Mouse (Mus musculus): Measurements from ENCODE around the gene Plekhg4. TPM values are rescaled to one million over a fixed set of nuclear protein-coding genes. Genes with fewer than 3 reads are reported as not detected.

Plekhg4 gene
- polyA plus RNA-seq, 1 experiment: 0.41 TPM

GRCm38 (mm10) chr8:105419800-105420199, 46.7 kb downstream of the Plekhg4 start:
- Histone ChIP-seq H3K4me1 (ENCODE audit: control insufficient read depth, insufficient read depth, insufficient read length, low read length) (no peaks in the 10 kb centered on the region), H3K27me3 (ENCODE audit: control insufficient read depth, insufficient read depth, low read length) (peaks cover under 1% of the 10 kb centered on the region; the same call in 1 of the 2 replicates), H3K27ac (ENCODE audit: insufficient read depth, low read depth, low read length) (no peak overlapping the region), H3K4me3 (ENCODE audit: low read depth, low read length) (no peak overlapping the region), H3K36me3 (ENCODE audit: control insufficient read depth, insufficient read depth, low read length) (no peaks in the 10 kb centered on the region)
- WGBS: 84% methylated on average over 4 of the region's 4 CpGs
- no peak for TF ChIP-seq CTCF (IDR thresholded peaks at IDR 0.05; ENCODE audit: extremely low read depth, insufficient read length, insufficient replicate concordance, low read depth, low read length)
- TF ChIP-seq POLR2A (IDR thresholded peaks at IDR 0.05; ENCODE audit: low read depth, low read length): no peak

- H3K36me3 ChIP-seq (ENCODE audit: control insufficient read depth, insufficient read depth, low read length): no peaks in the 10 kb centered on the region
- no peak overlapping the region for H3K27ac ChIP-seq (ENCODE audit: insufficient read depth, low read depth, low read length)
- WGBS: 62% methylated on average over 1 of the region's 1 CpGs
- no peak for TF ChIP-seq POLR2A (IDR thresholded peaks at IDR 0.05; ENCODE audit: low read depth, low read length)
- no peaks in the 10 kb centered on the region for H3K4me1 ChIP-seq (ENCODE audit: control insufficient read depth, insufficient read depth, insufficient read length, low read length)
- H3K4me3 ChIP-seq (ENCODE audit: low read depth, low read length): no peak overlapping the region
- H3K27me3 ChIP-seq (ENCODE audit: control insufficient read depth, insufficient read depth, low read length): no peaks in the 10 kb centered on the region
Observed at GRCm38 (mm10) chr8:105422006-105422405, 48.9 kb downstream of the Plekhg4 start.

GRCm38 (mm10) chr8:105426878-105427277, 53.8 kb downstream of the Plekhg4 start:
- Histone ChIP-seq H3K27me3 (ENCODE audit: control insufficient read depth, insufficient read depth, low read length) (no peaks in the 10 kb centered on the region), H3K4me1 (ENCODE audit: control insufficient read depth, insufficient read depth, insufficient read length, low read length) (no peaks in the 10 kb centered on the region), H3K4me3 (ENCODE audit: low read depth, low read length) (no peak overlapping the region), H3K27ac (ENCODE audit: insufficient read depth, low read depth, low read length) (no peak overlapping the region), H3K36me3 (ENCODE audit: control insufficient read depth, insufficient read depth, low read length) (no peaks in the 10 kb centered on the region)
- 23% methylated on average over 6 of the region's 6 CpGs for WGBS
- no peak for TF ChIP-seq CTCF (IDR thresholded peaks at IDR 0.05; ENCODE audit: extremely low read depth, insufficient read length, insufficient replicate concordance, low read depth, low read length)
- TF ChIP-seq POLR2A (IDR thresholded peaks at IDR 0.05; ENCODE audit: low read depth, low read length): no peak

GRCm38 (mm10) chr8:105431743-105432515, 58.9 kb downstream of the Plekhg4 start:
- Histone ChIP-seq H3K4me1 (ENCODE audit: control insufficient read depth, insufficient read depth, insufficient read length, low read length) (peaks cover 2% of the 10 kb centered on the region; the same call in 1 of the 2 replicates), H3K4me3 (ENCODE audit: low read depth, low read length) (no peak overlapping the region), H3K36me3 (ENCODE audit: control insufficient read depth, insufficient read depth, low read length) (no peaks in the 10 kb centered on the region), H3K27me3 (ENCODE audit: control insufficient read depth, insufficient read depth, low read length) (no peaks in the 10 kb centered on the region), H3K27ac (ENCODE audit: insufficient read depth, low read depth, low read length) (no peak overlapping the region)
- no peak for TF ChIP-seq POLR2A (IDR thresholded peaks at IDR 0.05; ENCODE audit: low read depth, low read length)
- TF ChIP-seq CTCF (IDR thresholded peaks at IDR 0.05; ENCODE audit: extremely low read depth, insufficient read length, insufficient replicate concordance, low read depth, low read length): no peak
- 60% methylated on average over 7 of the region's 7 CpGs for WGBS

Other genes with a start within 250 kb of the Plekhg4 start
- gene Ces4a, start 241.5 kb upstream of the Plekhg4 start, polyA plus RNA-seq (2012; rRNA removed): not detected in 2 replicates
- 2.3 and 2.9 TPM in 2 replicates for gene Cbfb, start 202.6 kb upstream of the Plekhg4 start, polyA plus RNA-seq (2012; rRNA removed)
- gene D230025D16Rik, start 148.1 kb upstream of the Plekhg4 start, polyA plus RNA-seq (2012; rRNA removed): 6.3 and 9.4 TPM in 2 replicates
- gene B3gnt9, start 118.1 kb upstream of the Plekhg4 start, polyA plus RNA-seq (2012; rRNA removed): 8.6 and 13.8 TPM in 2 replicates
- gene Tradd, start 108.7 kb upstream of the Plekhg4 start, polyA plus RNA-seq (2012; rRNA removed): 62.7 and 112 TPM in 2 replicates
- gene Fbxl8, start 108.6 kb upstream of the Plekhg4 start, polyA plus RNA-seq (2012; rRNA removed): 12.4 and 34.9 TPM in 2 replicates
- gene Hsf4, start 103.5 kb upstream of the Plekhg4 start, polyA plus RNA-seq (2012; rRNA removed): 1.2 and 1.3 TPM in 2 replicates
- 0.52 and 1.1 TPM in 2 replicates for gene Nol3, start 97.1 kb upstream of the Plekhg4 start, polyA plus RNA-seq (2012; rRNA removed)
- gene 4931428F04Rik, start 83.4 kb upstream of the Plekhg4 start, polyA plus RNA-seq (2012; rRNA removed): 1.6 and 2.6 TPM in 2 replicates
- 2.1 and 3.1 TPM in 2 replicates for gene Exoc3l, start 77.2 kb upstream of the Plekhg4 start, polyA plus RNA-seq (2012; rRNA removed)
- 81.4 and 152 TPM in 2 replicates for gene E2f4, start 75.6 kb upstream of the Plekhg4 start, polyA plus RNA-seq (2012; rRNA removed)
- 39.6 and 107 TPM in 2 replicates for gene Elmo3, start 67.7 kb upstream of the Plekhg4 start, polyA plus RNA-seq (2012; rRNA removed)
- 2.7 and 6.9 TPM in 2 replicates for gene Lrrc29, start 47.0 kb upstream of the Plekhg4 start, polyA plus RNA-seq (2012; rRNA removed)
- 77.5 and 105 TPM in 2 replicates for gene Tmem208, start 46.9 kb upstream of the Plekhg4 start, polyA plus RNA-seq (2012; rRNA removed)
- 15.4 and 19.6 TPM in 2 replicates for gene Fhod1, start 25.3 kb upstream of the Plekhg4 start, polyA plus RNA-seq (2012; rRNA removed)
- 1.4 and 3.1 TPM in 2 replicates for gene Slc9a5, start 24.4 kb upstream of the Plekhg4 start, polyA plus RNA-seq (2012; rRNA removed)
- not detected in 2 replicates for gene Kctd19, start 40.2 kb downstream of the Plekhg4 start, polyA plus RNA-seq (2012; rRNA removed)
- 0.06 TPM in 1 of 2 replicates, not detected in the other for gene Lrrc36, start 40.3 kb downstream of the Plekhg4 start, polyA plus RNA-seq (2012; rRNA removed)
- 36.9 and 60.5 TPM in 2 replicates for gene Tppp3, start 98.3 kb downstream of the Plekhg4 start, polyA plus RNA-seq (2012; rRNA removed)
- gene Zdhhc1, start 123.6 kb downstream of the Plekhg4 start, polyA plus RNA-seq (2012; rRNA removed): 14.8 and 15.2 TPM in 2 replicates
- gene Hsd11b2, start 145.5 kb downstream of the Plekhg4 start, polyA plus RNA-seq (2012; rRNA removed): 5.0 and 12.2 TPM in 2 replicates
- 41.9 and 70.8 TPM in 2 replicates for gene Atp6v0d1, start 192.8 kb downstream of the Plekhg4 start, polyA plus RNA-seq (2012; rRNA removed)
- gene Ripor1, start 232.0 kb downstream of the Plekhg4 start, polyA plus RNA-seq (2012; rRNA removed): 11.8 and 12.0 TPM in 2 replicates